Mouse (Mus musculus) gastrocnemius, postnatal 4 days (tissue): Measurements from ENCODE around the gene Tpcn1. TPM values are rescaled to one million over a fixed set of nuclear protein-coding genes. Genes with fewer than 3 reads are reported as not detected.

ENCODE experiments used
- DNase-seq, 2 experiments: peaks; one replicate each; pipeline ENCODE4 v3.0.0; 2021 to 2022; ENCODE audit warnings: low spot score in 2 of 2, mixed read lengths in 2 of 2
- total RNA-seq, 2 experiments: library from RNA; stranded (reverse); gene quantifications; 2 replicates each; pipeline ENCODE4 v1.2.3; 2021

The Tpcn1 gene
- total RNA-seq, 2 experiments from 2014 or later, result 77.7 to 81.3 TPM

DNA sequence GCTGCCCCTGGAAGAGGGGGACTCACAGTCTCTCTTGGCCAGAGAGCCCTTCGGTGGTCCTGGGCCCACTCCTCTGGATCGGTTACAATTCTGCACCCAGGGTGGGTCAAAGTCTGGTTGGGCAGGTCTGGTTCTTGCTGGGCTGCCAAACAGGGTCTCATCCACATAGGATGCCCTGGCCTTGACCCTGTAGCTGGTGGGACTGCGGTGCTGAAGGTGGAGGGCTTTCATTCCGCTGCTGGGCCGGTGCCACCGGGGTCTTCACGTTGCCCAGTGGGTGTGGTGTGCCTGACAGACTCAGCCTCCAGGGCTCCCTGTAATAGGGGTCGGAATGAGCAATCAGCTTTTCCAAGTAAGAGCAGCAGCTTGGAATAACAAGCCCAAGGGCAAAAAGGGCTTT lies 22.9 kb upstream of the Tpcn1 start:
- DNase-seq, result no peak

- no peak for DNase-seq
Measured at GRCm38 (mm10) chr5:120610906-120611305, 22.4 kb upstream of the Tpcn1 start.

DNA sequence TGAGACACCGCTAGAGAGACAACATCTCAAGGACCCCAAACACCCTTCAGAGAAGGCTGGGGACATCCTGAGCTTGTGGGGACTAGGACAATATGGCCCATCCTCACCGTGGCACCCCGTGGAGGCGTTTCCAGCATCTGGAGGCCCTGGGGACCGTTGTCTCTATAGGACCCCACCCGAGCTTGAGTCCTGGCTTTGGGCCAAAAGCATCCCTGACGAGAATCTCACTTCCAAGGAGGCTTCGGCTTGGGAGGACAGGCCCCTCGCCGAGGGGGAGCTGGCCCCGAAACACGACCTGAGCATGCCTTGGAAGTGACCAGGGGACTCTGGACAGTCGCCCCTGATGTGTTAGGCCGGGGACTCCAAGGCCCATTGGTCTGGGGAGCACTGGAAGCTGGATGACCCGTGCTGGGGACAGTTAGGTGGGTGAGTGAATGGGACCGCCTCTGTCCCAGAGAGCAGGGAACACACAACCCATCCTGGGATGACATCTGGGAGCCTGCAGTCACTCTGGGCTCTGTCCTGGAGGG lies 20.8 kb upstream of the Tpcn1 start:
- no peak for DNase-seq

- no peak for DNase-seq
Measured at GRCm38 (mm10) chr5:120607335-120607734, 18.9 kb upstream of the Tpcn1 start.

GRCm38 (mm10) chr5:120606590-120607200 lies 18.2 kb upstream of the Tpcn1 start:
- DNase-seq, result no peak

DNA sequence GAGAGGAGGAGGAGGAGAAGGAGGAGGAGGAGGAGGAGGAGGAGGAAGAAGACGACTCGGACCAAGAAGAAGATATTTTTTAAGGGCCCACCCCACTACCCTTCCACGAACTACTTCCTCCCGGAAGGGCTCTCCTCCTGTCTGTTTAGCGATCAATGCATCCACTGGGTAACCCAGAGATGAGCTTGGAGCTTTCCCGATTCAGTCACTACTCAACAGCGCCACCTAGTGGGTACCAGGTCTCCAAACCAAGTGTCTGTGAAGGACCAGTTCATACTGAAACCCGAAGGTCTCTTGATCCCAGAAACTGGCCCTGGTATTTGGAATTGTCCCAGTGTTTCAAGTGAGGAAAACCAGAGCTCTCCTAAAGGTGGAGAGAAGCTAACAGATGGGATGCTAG lies 17.2 kb upstream of the Tpcn1 start:
- peak; percentile 85 to 91 for DNase-seq

DNA sequence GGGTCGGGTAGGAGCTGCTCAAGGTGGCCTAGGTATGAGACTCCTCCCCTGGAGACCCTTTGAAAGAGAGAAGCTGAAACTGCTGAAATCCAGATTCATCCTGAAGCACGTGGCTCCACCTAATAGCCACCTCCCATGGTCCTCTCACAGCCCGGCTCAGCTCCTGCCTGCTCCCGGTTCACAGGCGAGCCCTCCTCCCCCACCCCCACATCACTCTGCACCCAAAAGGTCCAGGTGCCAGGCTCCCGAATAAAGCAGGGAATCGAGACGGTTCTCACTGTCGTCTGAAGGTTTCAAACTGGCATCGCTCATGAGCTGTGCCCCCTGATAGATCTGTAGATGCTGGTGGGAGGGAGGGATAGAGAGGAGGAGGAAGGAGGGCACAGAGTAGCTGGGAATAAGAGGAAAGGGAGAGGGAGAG lies 16.8 kb upstream of the Tpcn1 start:
- no peak for DNase-seq

GRCm38 (mm10) chr5:120604839-120605238 lies 16.4 kb upstream of the Tpcn1 start:
- DNase-seq, result peak; percentile 71 to 84

DNA sequence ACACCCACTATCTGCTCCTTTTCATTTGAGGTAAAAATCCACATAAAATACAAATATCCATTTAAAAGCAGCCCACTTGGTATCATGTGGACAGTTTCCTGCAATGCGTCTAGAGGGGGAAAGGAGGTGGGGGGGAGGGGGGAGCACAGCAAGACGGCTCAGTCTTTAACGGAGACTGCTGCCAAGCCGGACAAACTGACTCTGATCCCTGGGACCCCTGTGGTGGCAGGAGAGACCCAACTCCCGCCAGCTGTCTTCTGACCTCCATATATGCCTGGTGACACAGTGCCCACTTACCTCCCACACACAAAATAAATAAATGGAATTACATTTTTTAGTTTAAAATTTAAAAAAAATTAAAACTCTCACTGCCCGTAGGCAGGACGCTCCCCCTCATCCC lies 15.0 kb upstream of the Tpcn1 start:
- no peak for DNase-seq

GRCm38 (mm10) chr5:120602210-120602609 lies 13.7 kb upstream of the Tpcn1 start:
- DNase-seq, result no peak

GRCm38 (mm10) chr5:120600946-120601668 lies 12.6 kb upstream of the Tpcn1 start:
- DNase-seq, result no peak

DNA sequence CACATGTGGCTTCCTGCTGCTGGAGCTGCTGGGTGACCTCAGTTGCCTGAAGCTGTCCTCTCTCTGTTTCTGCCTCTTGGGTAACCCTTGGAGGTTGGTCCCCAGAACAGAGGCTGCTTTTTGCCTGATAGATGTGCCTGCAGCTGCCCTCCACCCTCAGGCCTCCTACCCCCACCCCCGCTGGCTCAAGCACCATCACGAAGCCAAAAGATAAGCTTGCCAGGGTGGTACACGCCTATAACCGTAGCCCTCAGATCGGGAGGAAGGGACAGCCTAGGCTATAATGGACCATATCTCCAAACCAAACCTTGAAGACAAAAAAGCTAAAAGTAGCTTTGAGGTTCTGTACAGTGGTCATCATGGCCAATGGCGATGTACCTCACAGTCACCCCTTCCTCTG lies 11.2 kb upstream of the Tpcn1 start:
- DNase-seq, result no peak

DNA sequence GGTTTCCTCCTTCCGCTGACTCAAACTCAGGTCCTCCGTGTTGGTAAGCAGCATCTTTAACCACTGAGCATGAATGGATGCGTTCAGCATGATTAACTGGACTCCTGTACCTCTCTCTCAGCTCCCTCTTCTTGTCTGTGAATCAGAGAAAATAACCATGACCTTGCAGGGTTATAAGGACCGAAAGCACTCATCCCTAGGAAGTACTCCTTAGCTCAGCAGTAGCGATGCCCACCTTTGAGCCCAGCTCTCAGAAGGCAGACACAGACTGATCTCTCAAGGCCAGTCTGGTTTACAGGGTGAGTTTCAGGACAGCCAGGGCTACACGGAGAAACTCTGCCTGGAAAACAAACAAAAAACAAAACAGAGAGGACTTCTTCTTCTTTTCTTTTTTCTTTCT lies 6.0 kb upstream of the Tpcn1 start:
- DNase-seq, result no peak

GRCm38 (mm10) chr5:120592141-120592540 lies 3.7 kb upstream of the Tpcn1 start:
- no peak for DNase-seq

DNA sequence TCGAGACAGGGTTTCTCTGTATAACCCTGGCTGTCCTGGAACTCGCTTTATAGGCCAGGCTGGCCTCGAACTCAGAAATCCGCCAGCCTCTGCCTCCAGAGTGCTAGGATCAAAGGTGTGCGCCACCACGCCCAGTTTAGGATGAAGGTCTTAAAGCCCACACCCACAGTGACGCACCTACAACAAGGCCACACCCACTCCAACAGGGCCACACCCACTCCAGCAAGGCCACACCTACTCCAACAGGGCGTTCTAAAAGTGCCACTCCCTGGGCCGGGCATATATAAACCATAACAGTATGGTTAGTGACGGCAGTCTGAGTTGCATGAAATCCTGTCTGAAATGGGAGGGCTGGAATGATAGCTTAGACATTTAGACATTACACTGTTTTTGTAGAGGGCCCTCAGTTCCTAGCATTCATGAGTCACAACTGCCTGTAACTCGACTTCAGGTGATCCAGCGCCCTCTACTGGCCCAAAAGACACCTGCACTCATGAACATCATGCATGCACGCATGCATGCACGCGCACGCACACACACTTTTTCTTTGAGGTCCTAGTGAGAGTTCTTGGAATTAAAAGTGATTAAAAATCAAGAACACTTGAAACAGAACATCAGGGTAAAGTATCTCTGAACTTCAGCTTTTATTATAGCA lies 2.0 kb upstream of the Tpcn1 start:
- DNase-seq, result no peak

- no peak for DNase-seq
Measured at GRCm38 (mm10) chr5:120587940-120588568, 419 bp downstream of the Tpcn1 start.

DNA sequence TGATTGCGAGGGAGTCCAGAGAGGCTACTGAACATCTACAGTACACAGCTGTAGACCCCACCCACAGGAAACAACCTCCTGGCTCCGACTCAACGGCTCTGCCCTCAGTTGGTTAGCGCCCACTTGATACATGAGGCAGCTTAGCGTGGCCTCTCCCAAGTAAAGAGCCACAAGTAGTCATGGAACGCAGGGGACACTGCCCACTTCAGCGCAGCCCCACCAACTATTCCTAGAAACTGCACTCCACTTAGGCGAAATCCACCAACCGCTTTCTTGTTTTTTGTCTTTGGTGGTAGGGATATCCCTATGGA lies 902 bp downstream of the Tpcn1 start:
- no peak for DNase-seq

DNA sequence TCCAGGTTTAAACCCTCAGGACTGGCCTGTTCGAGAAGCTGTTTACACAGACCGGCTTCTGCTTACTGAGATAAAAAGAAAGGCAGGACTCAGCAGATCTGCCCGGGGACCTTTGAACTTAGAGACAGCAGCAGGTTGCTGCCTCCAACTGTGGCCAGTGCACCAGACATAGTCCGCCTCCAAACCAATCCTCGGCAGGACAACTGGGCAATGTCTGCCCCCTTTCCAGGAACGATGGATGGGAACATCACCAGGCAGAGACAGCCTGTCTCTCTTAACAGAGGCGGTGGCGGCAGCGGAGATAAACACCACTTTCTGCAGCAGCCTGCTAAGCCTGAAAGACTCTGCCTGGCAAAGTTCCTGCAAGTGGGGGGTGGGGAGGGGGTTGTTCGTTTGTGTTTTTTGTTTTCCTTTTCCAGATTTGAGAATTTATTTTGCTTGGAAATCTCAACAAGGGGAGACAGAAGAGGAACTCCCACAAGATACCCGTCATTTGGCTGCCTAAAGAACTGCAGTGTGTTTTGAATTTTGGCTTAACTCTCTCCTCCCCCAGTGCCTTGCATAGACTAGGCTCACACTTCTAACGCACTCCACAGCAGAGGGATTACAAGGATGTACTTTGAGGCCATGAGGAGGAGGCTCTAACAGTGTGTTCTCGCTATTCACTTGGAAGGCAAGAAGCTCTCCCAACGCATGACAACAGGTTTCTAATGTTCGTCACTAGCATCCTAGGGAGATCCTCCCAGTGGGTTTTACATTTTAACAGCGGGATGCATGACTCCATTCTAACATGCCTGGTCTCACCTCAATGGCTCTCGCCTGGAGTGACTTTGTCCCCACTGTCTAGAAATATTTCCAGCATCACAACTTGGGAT lies 1.5 kb downstream of the Tpcn1 start:
- no peak for DNase-seq

DNA sequence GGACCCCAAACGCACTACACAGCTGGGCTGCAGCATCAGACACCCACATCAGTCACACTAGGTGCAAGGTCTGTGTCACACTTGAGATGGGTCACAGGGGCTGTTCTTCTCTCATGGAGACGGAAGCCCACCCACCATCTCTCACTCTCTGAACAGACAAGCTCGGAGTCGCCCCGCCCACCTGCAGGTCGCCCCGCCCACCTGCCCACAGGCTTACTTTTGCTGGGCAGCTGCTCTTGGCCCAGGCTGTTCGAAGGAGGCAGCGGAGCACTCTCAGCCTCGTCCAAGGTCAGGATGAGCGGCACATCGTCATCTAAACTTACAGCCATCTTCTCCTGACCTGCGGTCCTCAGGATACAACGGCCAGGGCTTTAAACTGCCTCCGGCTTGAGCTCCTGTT lies 3.5 kb downstream of the Tpcn1 start:
- DNase-seq, result no peak

DNA sequence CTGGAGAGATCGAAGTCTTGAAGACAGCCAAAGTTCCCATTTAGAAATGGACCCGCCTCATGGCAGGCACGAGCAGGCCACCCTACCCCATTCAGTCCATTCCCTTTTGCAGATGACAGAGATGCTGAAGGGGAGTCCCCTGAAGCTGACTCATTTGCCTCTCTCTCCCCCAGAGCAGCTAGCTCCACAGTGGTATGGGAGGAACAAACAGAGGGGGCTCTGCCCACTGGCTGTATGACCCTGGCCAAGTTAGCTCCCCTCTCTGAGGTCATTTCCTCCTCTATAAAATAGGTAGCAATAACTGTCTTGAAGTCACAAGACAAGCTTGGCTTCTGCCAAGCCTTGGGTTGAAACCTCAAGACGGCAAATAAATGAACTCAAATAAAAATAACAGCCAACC lies 5.0 kb downstream of the Tpcn1 start:
- no peak for DNase-seq

- no peak for DNase-seq
Measured at GRCm38 (mm10) chr5:120582002-120582401, 6.5 kb downstream of the Tpcn1 start.
